Mouse (Mus musculus) liver, embryonic 14.5 days (tissue): ENCODE measurements around the gene Arsa. TPM values are rescaled to one million over a fixed set of nuclear protein-coding genes. Genes with fewer than 3 reads are reported as not detected.

Experiments used
- ATAC-seq: fragments of 200-750 bp; cut with Nextera tagmentation; 2 replicates; pipeline ENCODE4 v1.8.0; 2017; ENCODE audit warnings: moderate number of reproducible peaks, mild to moderate bottlenecking, moderate library complexity; ENCODE audit not compliant: insufficient read depth
- DNase-seq, 3 experiments: peaks; one replicate each; pipeline ENCODE4 v3.0.0-alpha.2; 2012 to 2013; ENCODE audit warnings: low read depth in 3 of 3, low spot score in 3 of 3
- H3K27ac ChIP-seq: fragments of 300-500 bp; sonication (generic); 2 replicates; pipeline ENCODE4 v1.5.1; 2014; ENCODE audit warnings: moderate library complexity, mild to moderate bottlenecking, control low read depth, inconsistent platforms
- H3K27me3 ChIP-seq: fragments of 300-500 bp; sonication (generic); 2 replicates; pipeline ENCODE4 v1.6.1; 2014; ENCODE audit warnings: mild to moderate bottlenecking, low read length, moderate library complexity; ENCODE audit not compliant: control insufficient read depth, insufficient read depth
- H3K36me3 ChIP-seq: fragments of 300-500 bp; sonication (generic); replicated peaks from 2 replicates; pipeline ENCODE4 v1.6.1; 2014; ENCODE audit warnings: low read depth; ENCODE audit not compliant: control insufficient read depth, insufficient read depth
- H3K4me1 ChIP-seq, 2 experiments: fragments of 200-500 bp in 1 of 2; fragments of 300-500 bp in 1 of 2; sonication (generic) in 1 of 2; replicated peaks; 2 replicates each; pipeline ENCODE4 v1.6.1; 2012 to 2014; ENCODE audit warnings: antibody characterized with exemption in 1 of 2, inconsistent platforms in 1 of 2, low read length in 1 of 2; ENCODE audit not compliant: control insufficient read depth in 2 of 2, insufficient read depth in 2 of 2
- H3K4me2 ChIP-seq: fragments of 300-500 bp; sonication (generic); 2 replicates; pipeline ENCODE4 v1.6.1; 2014; ENCODE audit warnings: low read depth, mild to moderate bottlenecking, control low read depth, moderate library complexity
- H3K4me3 ChIP-seq, 2 experiments: fragments of 200-500 bp in 1 of 2; fragments of 300-500 bp in 1 of 2; sonication (generic) in 1 of 2; 2 replicates each; pipeline ENCODE4 v1.5.1; 2012 to 2014; ENCODE audit warnings: low read depth in 2 of 2, low read length in 2 of 2, mild to moderate bottlenecking in 2 of 2, control low read depth in 1 of 2, inconsistent platforms in 1 of 2, moderate library complexity in 1 of 2; ENCODE audit not compliant: insufficient read depth in 1 of 2
- H3K9ac ChIP-seq: fragments of 300-500 bp; sonication (generic); replicated peaks from 2 replicates; pipeline ENCODE4 v1.6.1; 2014; ENCODE audit warnings: mild to moderate bottlenecking, control low read depth, moderate library complexity
- H3K9me3 ChIP-seq: fragments of 300-500 bp; sonication (generic); 2 replicates; pipeline ENCODE4 v1.6.1; 2016; ENCODE audit warnings: low read length, mixed read lengths; ENCODE audit not compliant: control insufficient read depth
- CTCF ChIP-seq: IDR thresholded peaks from 2 replicates; pipeline ENCODE4 v1.5.1; 2016; ENCODE audit warnings: antibody characterized with exemption, low read depth, control low read depth
- EP300 ChIP-seq: IDR thresholded peaks from 2 replicates; pipeline ENCODE4 v1.6.1; 2016; ENCODE audit warnings: antibody characterized with exemption, low read depth
- WGBS: fragments of 180-500 bp; shearing (Covaris S2); extraction: QIAGEN DNeasy Blood & Tissue Kit; methylation state at CpG from one replicate; pipeline ENCODE4 v1.1.7; 2014; ENCODE audit not compliant: insufficient replicate concordance; 5-methylcytosine and 5-hydroxymethylcytosine counted together
- polyA plus RNA-seq, 2 experiments: library from polyadenylated mRNA; depleted of rRNA in 1 of 2; stranded (reverse) in 1 of 2; unstranded in 1 of 2; fragments of >200 nt; fragmentation: Nextera tagmentation in 1 of 2; extraction: Ambion mirVana in 1 of 2; gene quantifications; 2 replicates each; pipeline versions ENCODE4 v1.2.1 to v1.2.3; 2012 to 2014

The Arsa gene
- polyA plus RNA-seq, 2 experiments = 3.1 to 3.4 TPM

- ATAC-seq = no peak
- no peaks in the 10 kb centered on the region for H3K4me1 ChIP-seq
These were observed 13.6 kb downstream of the Arsa start for GRCm38 (mm10) chr15:89463334-89464235.

GRCm38 (mm10) chr15:89462176-89462575 lies 15.0 kb downstream of the Arsa start:
- WGBS = 59% methylated on average over 7 of the region's 7 CpGs
- DNase-seq (no peak), ATAC-seq (no peak)
- TF ChIP-seq EP300 (no peak), CTCF (no peak)
- Histone ChIP-seq H3K4me2 (no peak overlapping the region), H3K27me3 (no peaks in the 10 kb centered on the region; the same call in none of the 2 replicates), H3K4me3 (no peak overlapping the region), H3K36me3 (no peaks in the 10 kb centered on the region), H3K27ac (no peak overlapping the region), H3K9ac (no peak overlapping the region), H3K4me1 (no peaks in the 10 kb centered on the region), H3K9me3 (no peaks in the 10 kb centered on the region)

More at GRCm38 (mm10) chr15:89463334-89464235, 13.6 kb downstream of the Arsa start:
- no peak overlapping the region for H3K9ac ChIP-seq
- H3K9me3 ChIP-seq = no peaks in the 10 kb centered on the region
- H3K4me2 ChIP-seq = no peak overlapping the region
- TF ChIP-seq EP300 (no peak), CTCF (peak; percentile 35; the same call in 1 of the 2 replicates)
- whole genome bisulfite sequencing = 28% methylated on average over 5 of the region's 5 CpGs
- no peaks in the 10 kb centered on the region for H3K36me3 ChIP-seq
- H3K27me3 ChIP-seq = no peaks in the 10 kb centered on the region; the same call in 1 of the 2 replicates
- no peak overlapping the region for H3K4me3 ChIP-seq
- DNase-seq = no peak
- no peak overlapping the region for H3K27ac ChIP-seq

GRCm38 (mm10) chr15:89461321-89461720 lies 15.9 kb downstream of the Arsa start:
- DNase-seq = no peak
- 62% methylated on average over 15 of the region's 15 CpGs for WGBS

GRCm38 (mm10) chr15:89460298-89460697 lies 16.9 kb downstream of the Arsa start:
- H3K9me3 ChIP-seq = no peaks in the 10 kb centered on the region
- 61% methylated on average over 10 of the region's 10 CpGs for WGBS
- no peak overlapping the region for H3K9ac ChIP-seq
- H3K36me3 ChIP-seq = no peaks in the 10 kb centered on the region
- TF ChIP-seq EP300 (no peak), CTCF (no peak)
- H3K4me1 ChIP-seq = no peaks in the 10 kb centered on the region
- no peak overlapping the region for H3K4me2 ChIP-seq
- no peak for ATAC-seq
- no peak overlapping the region for H3K4me3 ChIP-seq
- H3K27ac ChIP-seq = no peak overlapping the region
- no peaks in the 10 kb centered on the region; the same call in none of the 2 replicates for H3K27me3 ChIP-seq
- no peak for DNase-seq

More at GRCm38 (mm10) chr15:89461321-89461720, 15.9 kb downstream of the Arsa start:
- Histone ChIP-seq H3K4me1 (no peaks in the 10 kb centered on the region), H3K9me3 (no peaks in the 10 kb centered on the region), H3K4me3 (no peak overlapping the region), H3K27me3 (no peaks in the 10 kb centered on the region; the same call in none of the 2 replicates), H3K9ac (no peak overlapping the region), H3K4me2 (no peak overlapping the region), H3K36me3 (no peaks in the 10 kb centered on the region), H3K27ac (no peak overlapping the region)
- TF ChIP-seq EP300 (no peak), CTCF (no peak)
- ATAC-seq = no peak

- TF ChIP-seq CTCF (no peak), EP300 (no peak)
- H3K4me2 ChIP-seq = no peak overlapping the region
- DNase-seq = no peak
- no peak overlapping the region for H3K9ac ChIP-seq
- no peak overlapping the region for H3K27ac ChIP-seq
- ATAC-seq = no peak
- no peaks in the 10 kb centered on the region for H3K36me3 ChIP-seq
- peaks cover 4% of the 10 kb centered on the region for H3K27me3 ChIP-seq
- no peaks in the 10 kb centered on the region for H3K9me3 ChIP-seq
- 68% methylated on average over 7 of the region's 7 CpGs for WGBS
- H3K4me1 ChIP-seq = no peaks in the 10 kb centered on the region
- no peak overlapping the region for H3K4me3 ChIP-seq
These were observed 17.4 kb downstream of the Arsa start for GRCm38 (mm10) chr15:89459821-89460220.
